Mouse (Mus musculus) cerebellum, adult (tissue): Measurements from ENCODE around the gene Lrrc20.
A peak's percentile ranks its signal among the peaks of the same experiment; 100 is the strongest.

Experiments
- ATAC-seq: cut with Nextera tagmentation; 2 replicates; pipeline ENCODE4 v1.9.2; 2017; ENCODE audit warnings: mild to moderate bottlenecking, moderate library complexity, mixed read lengths; ENCODE audit not compliant: insufficient number of reproducible peaks, low FRiP score, low TSS enrichment

Lrrc20 gene

GRCm38 (mm10) chr10:61468900-61469299 lies 6.7 kb upstream of the Lrrc20 start:
- no peak for ATAC-seq

GRCm38 (mm10) chr10:61473640-61474039 lies 2.0 kb upstream of the Lrrc20 start:
- ATAC-seq: no peak

DNA sequence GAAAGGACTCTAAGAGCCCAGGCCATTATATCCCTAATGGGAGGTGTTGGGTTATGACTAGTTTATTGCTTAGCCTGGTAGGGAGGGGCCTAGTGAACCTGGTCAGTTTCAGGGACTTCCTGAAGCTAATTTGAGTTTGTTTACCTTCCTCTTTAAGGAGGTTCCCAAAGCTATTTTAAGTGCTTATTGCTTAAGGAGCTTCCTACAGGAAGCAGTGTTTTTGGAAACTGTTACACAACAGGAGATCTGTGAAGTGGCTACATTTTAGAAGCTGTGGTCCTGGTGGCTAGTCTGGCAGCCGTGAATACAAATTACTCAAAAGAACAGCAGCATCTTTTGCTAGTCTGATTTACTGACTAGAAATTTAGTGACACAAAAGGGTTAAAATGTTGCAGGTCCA lies 1.3 kb upstream of the Lrrc20 start:
- ATAC-seq: no peak

- ATAC-seq: no peak; the same call in 1 of the 2 replicates
Measured at GRCm38 (mm10) chr10:61476440-61477165, 1.0 kb downstream of the Lrrc20 start.

DNA sequence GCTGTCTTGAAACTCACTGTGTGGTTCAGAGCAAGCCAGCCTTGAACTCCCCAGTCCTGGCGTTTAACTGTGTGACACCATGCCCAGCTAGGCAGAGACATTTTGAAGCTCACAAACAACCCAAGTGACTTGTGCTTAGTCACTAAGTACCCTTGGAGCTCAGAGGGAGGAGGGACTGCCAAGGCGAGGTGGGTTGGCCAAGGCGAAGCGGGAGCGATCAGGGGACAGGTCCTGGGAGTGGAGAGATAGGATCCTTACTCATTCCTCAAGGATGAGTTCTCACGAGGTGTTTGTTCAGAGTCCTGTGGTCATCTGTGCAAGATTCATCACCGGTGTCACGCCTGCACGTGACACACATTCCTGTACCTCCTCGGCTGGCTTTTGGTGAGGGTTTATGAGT lies 3.9 kb downstream of the Lrrc20 start:
- ATAC-seq: no peak

DNA sequence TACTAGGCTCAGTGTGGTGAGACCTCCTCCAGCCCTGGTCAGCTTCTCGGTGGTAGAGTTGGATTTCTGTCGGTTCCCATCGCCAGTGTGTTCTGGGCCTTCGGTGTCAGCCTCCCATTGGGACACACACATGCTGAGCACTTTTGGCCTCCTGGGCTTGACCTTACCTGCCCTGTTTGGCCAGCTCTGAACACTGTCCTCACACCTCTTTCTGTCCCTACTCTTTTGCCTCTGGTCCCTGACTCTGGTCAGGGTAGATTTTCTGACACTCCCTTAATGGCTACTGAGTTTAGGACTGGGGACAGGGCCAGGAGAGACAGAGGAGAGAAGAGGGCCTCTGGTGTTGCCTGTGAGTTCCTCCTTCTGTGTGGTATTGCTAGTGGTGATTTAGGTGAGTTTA lies 4.3 kb downstream of the Lrrc20 start:
- no peak for ATAC-seq

- ATAC-seq: no peak
Measured at GRCm38 (mm10) chr10:61480488-61480887, 4.9 kb downstream of the Lrrc20 start.

DNA sequence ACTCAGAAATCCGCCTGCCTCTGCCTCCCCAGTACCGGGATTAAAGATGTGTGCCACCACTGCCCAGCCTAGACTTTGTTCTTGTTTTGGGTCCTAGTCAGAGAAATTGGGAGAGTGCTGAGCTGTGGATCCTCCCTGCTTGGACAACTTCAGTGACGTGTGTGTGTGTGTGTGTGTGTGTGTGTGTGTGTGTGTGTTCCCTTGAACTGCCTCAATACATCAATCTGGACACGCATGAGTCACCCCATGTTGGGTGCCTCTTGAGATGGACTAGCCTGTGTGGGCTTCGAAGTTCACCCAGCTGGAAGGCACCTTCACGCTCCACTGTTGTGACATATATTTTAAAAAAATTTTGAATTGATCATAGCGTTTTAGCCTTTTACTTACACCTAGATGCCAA lies 7.2 kb downstream of the Lrrc20 start:
- ATAC-seq: no peak

DNA sequence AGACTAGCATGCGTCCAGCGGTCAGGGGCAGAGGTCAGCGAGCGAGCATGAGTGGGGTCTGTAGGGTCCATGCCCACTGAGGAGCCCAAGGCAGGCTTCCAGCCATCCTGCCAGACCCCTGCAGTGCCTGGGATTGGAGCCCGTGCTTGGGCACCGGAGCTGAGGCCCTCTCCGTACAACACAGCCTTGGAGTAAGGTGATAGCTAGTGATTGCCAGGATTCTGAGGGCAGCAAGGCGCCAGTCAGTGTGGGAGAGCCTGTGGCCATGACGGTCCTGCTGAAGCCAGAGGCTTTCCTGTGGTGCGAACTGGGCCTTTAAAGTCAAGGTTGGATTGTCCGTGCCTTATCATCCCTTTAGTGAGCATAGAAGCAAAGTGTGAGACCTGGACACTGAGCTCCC lies 9.2 kb downstream of the Lrrc20 start:
- no peak for ATAC-seq

DNA sequence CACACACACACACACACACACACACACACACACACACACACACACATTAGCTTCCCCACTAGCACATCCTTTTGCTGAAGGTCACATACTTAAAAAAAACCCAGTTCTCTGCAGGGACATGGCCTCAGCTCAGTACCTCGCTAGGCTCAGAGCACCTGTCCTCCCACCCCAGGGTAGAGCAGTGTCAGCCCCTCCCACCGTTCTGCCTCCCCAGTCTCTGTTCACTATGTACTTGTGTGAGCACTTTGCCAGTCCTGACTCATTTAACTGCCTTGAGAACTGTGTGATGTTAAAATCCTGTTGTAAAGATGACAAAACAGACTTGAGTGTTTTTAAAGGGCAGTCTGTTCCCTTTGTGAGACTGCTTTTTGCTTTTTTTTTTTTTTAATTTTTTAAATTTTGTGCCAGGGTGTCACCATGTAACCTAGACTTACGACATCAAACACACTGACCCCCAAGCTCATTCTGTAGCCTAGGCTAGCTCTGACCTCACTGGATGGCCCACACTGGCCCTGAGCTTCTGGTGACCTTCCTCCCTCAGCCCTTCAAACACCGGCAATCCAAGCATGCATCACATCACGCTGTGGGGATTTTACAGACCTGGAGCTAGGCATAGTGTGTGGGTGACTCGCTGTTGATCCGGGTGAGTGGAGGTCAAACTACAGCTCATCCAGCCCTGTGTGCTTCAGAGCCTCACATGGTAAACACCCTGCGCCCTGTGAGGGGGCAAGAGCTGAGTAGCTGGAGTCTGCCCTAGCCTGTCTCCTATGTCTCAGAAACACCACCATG lies 11.1 kb downstream of the Lrrc20 start:
- no peak for ATAC-seq

GRCm38 (mm10) chr10:61488522-61489110 lies 13.0 kb downstream of the Lrrc20 start:
- ATAC-seq: no peak

DNA sequence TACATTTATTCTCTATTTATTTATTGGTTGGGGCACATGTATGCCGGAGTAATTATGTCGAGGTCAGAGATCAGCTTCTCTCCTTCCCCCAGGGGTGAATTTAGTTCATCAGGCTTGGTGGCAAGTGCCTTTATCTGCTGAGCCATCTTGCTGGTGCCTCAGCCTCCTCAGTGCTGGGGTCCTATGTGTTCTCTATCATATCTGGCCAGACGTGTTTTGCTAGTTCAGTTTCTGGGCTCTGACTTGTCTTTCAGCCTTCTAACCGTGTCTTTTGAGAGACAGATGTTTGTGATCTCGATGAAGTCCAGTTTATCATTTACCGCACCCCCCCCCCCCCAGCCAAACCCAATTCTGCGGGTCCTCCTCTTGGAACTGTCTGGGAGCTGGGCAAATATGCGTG lies 16.0 kb downstream of the Lrrc20 start:
- ATAC-seq: no peak

DNA sequence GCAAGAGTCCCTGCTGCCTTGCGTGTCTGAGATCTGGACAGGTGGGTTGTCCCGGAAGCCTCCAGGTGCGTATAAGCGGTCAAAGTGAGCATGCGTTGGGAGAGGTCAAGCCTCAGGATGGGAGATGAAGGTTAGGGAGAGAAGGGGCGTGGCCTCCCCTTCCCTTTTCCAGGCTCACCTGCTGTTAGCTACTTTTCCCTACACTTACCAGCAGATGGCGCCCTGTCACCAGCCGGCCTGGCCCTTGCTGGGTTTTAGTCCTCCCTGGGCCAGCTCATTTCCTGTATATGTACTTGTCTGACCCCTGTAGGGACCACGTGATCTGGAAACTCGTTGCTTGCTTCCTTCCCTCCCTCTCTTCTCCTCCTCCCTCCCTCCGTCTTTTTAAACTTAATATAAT lies 16.4 kb downstream of the Lrrc20 start:
- peak; percentile 60; the same call in 1 of the 2 replicates for ATAC-seq

- no peak for ATAC-seq
Measured at GRCm38 (mm10) chr10:61495461-61495860, 19.9 kb downstream of the Lrrc20 start.

GRCm38 (mm10) chr10:61496231-61496630 lies 20.6 kb downstream of the Lrrc20 start:
- no peak for ATAC-seq

GRCm38 (mm10) chr10:61499505-61500466 lies 24.2 kb downstream of the Lrrc20 start:
- peak; percentile 41; the same call in 1 of the 2 replicates for ATAC-seq

GRCm38 (mm10) chr10:61500756-61501155 lies 25.2 kb downstream of the Lrrc20 start:
- no peak for ATAC-seq

DNA sequence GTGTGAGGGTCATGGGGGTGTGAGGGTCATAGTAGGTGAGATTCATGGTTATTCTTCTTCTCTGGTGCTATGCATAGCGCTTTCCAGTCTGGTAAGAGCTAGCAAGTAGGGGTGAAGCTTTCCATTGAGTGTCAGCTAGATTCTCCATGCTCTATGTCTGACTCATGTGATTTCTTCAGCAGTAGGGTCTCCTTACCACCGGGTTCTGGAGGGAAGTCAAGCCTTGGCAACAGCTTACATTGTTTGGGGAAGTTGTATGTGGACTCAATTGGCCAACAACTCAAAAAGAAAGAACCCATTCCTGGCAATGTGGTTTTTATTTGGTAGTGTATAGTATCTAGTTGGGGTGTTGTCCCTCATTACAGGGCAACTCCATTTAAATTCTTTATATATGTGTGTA lies 28.5 kb downstream of the Lrrc20 start:
- no peak for ATAC-seq

DNA sequence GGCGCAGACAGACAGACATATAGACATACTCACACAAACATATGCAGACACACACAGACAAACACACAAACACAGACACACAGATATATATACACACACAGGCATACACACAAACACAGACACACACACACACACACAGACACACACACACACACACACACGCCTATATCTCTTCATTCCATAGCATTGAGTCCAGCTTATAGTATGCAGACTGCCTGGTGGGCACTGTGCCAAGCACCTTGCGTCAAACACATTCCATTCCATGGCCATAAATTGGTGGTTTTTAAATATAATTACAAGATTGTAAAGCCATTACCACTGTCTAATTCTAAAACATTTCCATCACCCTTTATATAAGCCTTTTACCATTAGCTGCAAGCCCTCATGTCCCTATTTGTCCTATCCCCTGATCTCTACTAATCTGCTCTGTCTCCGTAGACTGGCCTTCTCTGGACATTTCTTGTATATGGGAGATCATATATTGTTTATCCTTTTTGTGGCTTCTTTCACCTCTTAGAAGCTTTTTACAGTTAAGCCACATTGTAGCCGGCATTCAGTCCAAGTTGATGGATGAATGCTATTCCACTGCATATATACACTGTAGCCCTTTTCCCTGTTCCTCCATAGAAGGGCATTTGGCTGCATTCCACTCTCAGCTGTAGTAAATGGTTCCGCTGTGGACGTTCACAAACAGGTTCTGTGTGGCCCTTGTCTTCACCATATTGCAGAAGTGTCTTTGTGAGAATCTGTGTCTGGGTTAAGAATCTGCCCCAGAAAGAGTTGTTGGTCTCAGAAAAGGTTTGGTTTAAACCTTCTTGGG lies 31.0 kb downstream of the Lrrc20 start:
- ATAC-seq: no peak
